Mouse (Mus musculus) left cerebral cortex, postnatal 25 days (tissue): ENCODE data around the gene Rbpjl. TPM values are rescaled to one million over a fixed set of nuclear protein-coding genes. Genes with fewer than 3 reads are reported as not detected.

ENCODE experiments used
- DNase-seq, 2 experiments: peaks; one replicate each; pipeline ENCODE4 v3.0.0; 2022; ENCODE audit warnings: low spot score in 2 of 2, mixed read lengths in 1 of 2
- intact Hi-C: fragments of 180-260 bp; cut with DNase I; formaldehyde crosslinking; loops from one replicate; pipeline ENCODE4 v1.15.1; 2025
- total RNA-seq, 2 experiments: library from RNA; stranded (reverse); gene quantifications; 2 replicates each; pipeline ENCODE4 v1.2.3; 2021

Rbpjl gene
- total RNA-seq, 2 experiments from 2014 or later, result 0.41 to 0.43 TPM

DNA sequence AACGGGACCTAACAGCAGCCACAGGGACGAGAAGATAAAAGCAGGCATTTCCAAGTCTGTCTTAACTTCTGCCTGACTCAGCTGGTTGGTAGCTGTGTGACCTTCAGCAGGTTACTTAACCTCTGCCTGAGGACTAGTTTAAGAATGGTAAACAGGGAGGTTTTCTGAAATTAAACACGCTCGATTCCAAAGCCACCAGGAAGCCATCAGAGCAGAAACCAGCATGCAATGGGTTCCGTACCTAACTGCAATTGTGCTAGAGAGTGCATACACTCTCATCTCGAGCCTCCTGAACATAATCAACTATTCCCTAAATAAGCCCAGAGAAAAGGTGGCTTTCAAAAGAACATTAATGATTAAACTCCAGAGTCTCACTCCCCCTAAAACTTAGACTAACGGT is 38.8 kb downstream of the Rbpjl start:
- no peak for DNase-seq
- intact Hi-C loops, result no loop called here

DNA sequence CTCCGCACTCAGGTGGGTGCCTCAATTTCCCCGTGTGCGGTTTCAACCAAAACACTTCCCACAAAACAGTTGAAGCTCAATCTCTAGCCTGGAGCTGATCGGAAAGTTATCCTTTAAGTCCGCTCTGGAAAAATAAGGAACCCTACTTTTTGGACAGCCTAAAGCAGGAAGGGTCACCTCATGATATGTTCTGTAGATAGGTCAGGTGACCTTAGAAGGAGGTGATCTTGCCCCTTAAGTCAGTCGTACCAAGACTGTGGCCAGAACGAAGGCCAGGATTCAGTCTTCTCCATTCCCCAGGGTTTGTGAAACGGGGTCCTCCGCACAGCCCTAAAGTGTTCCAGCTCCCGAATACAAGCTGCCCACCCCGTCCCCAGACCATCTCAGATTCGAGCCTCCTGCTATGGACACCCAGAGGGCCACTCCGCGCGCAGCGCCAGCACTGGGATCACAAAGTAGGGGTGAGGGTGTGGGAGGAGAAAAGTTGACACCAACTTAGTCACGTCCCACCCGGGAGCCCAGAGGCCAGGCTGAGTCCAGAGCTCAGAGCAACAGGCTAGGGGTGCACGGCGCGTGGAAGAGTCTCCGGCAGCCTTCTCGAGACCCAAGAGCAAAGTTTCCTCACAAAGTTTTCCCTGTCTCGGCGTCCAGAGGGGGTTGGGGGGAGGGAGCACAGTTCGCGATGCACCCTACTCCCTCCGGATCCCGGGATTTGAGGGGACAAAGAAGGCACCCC is 39.5 kb downstream of the Rbpjl start:
- intact Hi-C loops, result no loop called here
- DNase-seq, result no peak

DNA sequence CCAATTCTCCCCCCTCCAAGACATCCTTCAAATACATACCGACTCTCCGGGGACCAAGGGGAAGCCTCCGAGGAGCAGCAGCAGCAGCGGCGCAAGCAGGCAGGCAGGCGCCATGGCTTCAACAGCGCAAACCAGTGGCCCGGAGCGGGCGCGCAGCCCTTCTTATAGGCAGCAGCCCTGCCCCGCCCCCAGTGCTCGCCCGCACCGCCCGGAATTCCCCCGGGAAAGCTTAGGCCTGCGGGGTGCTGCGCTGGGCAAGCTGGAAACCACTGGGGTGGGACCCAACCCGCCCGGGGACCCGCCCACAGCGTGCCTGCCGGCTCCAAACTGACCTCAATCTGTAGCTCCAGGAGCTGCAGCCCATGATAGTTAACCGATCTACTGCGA is 40.1 kb downstream of the Rbpjl start:
- intact Hi-C loops, result no loop called here
- peak; percentile 65 to 71 for DNase-seq

DNA sequence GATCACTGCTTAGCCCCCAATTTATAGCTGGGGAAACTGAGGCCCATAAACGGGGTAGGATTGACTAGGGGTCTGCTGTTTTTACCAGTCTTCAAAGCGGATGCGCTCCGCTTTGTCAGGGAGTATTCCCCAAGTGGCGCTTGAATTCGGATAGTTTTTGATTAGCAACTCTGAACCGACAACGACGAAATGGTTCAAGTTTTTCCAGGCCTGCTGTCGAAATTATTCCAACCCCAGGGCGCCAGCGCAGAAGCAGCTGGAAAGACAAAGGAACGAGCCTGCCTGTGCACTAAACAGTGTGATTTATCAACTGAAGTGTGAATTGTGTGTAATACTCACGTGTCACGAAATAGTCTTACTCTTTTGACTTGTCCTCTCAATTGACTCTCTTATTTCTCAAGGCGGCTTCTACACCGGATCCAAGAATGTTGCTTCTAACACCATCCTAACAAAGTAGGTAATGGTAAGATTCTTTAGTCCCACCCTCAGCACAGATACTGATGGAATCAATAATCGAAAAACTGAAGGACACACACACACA is 40.6 kb downstream of the Rbpjl start, which contains the start of gene Sdc4:
Gene Sdc4 (minus strand): TSS at position 428 of the 541 bp plus-strand sequence.
- intact Hi-C loops, result no loop called here

DNA sequence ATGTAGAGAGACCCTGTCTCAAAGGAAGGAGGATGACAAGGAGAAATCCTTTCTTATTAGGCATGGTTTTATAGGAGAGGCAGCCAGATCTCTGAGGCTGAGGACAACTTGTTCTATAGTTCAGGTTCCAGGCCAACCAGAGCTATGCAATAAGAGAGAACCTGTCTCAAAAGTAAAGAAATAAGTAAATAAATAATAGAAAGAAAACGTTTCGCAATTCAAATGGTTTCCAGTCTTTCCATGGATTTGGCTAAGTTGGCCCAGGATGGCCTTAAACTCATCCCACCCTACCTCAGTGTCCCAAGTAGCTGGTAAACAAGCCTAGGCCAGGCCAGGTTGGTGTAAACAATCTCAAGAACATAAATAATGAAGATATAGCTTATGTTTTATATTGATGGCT is 41.8 kb downstream of the Rbpjl start:
- intact Hi-C loops, result no loop called here
- DNase-seq, result no peak

More for the DNA sequence above, 40.6 kb downstream of the Rbpjl start, which contains the start of gene Sdc4:
- DNase-seq, result no peak

DNA sequence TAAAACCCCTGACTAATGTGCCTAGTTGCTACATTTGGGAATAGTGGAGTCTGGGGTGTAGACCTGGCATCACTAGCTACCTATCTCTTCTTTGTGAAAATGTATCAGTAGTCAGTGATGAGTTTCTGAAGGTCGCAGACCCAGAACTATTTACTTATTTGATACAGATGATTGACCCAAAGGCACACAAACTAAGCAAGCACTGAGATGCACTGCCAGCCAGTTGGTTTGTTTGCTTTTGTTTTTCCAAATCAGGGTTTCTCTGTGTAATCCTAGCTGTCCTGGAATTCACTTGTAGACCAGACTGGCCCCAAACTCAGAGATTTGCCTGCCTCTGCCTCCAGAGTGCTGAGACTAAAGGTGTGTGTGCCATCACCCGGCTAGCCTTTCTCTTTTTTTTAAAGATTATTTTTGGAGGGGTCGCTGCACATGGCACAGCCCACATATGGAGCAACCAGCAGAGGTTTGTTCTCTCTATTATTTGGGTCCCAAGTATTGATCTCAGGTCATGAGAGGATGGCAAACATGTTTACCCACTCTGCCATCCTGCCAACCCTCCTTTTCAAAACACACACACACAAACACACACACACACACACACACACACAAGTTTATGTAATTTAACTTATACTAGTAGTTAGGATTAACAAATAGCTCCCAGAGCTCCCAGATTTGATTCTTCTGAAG is 42.6 kb downstream of the Rbpjl start:
- intact Hi-C loops, result no loop called here

DNA sequence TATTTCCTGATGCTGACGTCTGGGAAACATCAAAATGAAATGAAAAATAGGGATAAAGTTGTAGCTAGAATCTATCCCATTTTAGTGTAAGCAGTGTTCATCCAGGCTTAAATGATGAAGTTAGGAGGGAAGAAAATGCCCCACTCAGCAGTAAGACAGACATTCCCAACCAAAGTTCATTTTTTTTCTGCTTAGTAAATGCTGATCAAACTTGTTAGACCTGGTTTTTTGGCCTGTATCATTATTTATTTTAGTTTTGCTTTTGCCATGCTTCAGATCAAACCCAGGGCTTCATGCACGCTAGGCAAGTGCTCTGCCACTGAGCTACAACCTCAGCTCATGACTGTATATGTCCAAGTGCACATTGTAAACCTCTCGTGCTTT is 43.1 kb downstream of the Rbpjl start:
- intact Hi-C loops, result no loop called here
- DNase-seq, result no peak

More for the DNA sequence above, 42.6 kb downstream of the Rbpjl start:
- no peak for DNase-seq

DNA sequence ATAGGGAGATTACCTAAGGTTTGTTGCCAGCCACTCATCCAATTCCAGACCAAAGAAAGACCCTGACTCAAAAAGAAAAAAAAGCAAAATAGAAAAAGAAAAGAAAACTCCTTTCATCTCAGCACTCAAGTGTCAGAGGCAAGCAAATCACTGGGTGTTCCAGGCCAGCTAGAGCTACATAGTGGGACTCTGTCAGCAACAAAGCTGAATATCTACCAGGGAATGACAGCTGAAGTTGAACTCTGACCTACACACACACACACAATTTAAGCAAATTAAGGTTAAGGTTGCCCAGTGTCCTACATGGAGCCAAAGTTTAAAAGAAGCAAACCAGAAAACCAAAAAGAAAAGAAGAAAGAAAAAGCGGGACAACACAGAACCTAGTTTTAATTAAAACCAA is 45.2 kb downstream of the Rbpjl start:
- DNase-seq, result no peak
- intact Hi-C loops, result no loop called here

DNA sequence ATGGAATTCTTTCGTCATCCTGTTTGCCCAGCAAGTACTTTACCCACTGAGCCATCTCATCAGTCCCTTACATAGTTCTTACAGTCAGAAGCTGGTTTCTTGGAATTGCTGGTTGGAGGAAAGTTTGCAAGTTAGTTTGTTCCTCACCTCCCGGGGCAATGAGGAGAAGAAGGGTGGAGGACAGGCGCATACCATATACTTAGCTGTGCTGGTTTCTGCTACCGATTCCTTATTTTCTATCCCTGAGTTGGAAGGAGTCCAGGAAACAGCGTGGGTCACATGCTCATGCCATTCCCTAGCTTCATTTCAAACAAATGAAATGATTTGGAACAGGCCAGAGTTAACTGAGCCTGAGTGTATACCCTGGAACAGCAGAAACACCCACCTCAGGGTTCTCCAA is 46.0 kb downstream of the Rbpjl start:
- DNase-seq, result no peak
- intact Hi-C loops, result no loop called here

DNA sequence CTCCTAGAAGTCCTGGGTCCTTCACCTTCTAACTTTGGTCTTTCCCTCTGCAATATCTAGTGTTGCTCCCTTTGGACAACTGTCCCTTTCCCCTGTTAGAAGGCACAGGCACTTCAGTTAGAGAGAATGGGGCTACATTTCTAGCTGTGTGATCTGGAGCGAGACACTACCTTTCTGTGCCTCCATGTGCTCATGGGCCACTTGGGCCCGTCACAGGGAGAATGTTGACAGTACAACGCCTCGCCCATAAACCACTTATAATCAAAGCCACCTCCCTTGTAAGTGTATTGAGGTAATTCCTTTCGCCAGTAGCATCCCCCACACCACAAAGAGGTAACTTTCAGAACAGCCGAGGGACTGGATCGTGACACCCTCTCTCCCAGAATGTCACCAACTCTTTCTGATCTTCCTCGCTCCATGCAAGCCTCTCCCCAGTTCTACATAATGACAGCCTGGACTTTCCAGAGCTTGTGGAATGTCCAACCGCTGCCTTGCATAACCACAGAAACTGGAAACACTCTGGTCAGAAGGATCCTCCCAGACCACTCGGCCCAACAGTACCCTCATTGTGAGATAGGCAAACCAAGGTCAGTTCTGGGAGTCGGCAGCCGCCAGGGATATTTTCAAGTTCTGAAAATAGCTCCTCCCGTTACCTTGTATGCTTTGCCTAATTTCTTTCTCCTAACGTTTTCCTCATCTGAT is 46.6 kb downstream of the Rbpjl start:
- intact Hi-C loops, result no loop called here
- no peak for DNase-seq

DNA sequence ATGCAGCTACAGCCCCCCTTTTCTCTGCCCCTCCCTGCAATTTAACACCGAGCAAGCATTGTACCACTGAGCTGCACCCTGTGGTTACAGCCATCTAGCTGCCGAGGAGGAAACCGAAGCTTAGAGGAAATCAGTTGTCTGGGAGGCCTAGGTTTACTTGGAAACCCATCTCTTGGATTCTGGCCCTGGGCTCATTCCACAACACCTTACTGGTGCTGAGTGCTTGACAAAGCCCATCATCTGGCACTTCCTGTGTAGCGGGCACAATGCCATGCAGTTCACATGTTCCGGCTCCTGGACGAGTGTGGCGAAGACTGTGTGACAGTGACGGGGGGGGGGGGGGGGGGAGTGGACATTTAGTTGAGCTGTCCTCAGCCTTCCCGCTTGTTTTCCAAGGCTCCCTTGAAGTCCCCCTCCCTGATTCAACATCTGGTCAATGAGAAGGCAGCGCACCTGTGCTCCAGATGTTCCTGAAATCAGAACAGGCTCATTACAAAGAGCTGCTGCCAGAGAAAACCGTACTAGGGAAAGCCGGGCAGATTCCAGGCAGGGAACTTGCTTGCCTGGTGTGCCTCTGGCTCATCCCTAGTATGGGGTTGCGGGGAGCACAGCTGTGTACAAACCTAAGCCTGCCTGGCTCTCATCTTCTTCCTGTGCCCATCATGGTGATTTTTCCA is 49.2 kb downstream of the Rbpjl start:
- no peak for DNase-seq
- intact Hi-C loops, result no loop called here

DNA sequence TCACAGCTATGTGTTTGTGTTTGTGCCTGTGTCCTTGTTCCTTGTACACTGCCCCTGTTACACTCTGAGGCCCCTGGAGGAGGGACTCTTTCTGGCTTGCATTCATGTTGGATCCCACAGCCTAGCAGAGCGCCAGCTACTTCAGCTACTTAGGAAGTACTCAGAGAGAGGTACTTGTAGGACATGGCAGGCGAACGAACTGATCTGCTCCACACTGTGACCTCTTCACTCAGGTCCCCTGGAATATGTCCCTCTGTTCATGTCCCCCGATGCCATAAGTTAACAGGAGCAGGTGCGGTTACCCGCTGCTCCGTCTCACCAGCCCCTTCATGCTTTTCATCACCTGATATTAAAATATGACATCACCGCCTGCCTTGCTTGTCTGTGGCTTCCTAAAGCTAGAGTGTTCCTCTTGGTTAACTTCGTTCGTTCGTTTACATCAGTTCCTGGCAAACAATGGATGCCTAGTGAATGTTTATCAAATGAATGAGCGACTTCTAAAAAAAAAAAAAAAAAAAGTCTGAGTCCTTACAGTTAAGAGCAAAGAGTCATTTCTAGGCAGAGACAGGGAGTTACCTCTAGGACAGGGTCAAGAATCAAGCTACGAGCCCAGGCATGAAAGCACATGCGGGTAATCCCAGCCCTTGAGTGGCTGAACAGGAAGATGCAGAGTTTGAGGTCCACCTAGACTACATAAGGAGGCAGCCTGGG is 50.3 kb downstream of the Rbpjl start:
- DNase-seq, result no peak
- intact Hi-C loops, result no loop called here

DNA sequence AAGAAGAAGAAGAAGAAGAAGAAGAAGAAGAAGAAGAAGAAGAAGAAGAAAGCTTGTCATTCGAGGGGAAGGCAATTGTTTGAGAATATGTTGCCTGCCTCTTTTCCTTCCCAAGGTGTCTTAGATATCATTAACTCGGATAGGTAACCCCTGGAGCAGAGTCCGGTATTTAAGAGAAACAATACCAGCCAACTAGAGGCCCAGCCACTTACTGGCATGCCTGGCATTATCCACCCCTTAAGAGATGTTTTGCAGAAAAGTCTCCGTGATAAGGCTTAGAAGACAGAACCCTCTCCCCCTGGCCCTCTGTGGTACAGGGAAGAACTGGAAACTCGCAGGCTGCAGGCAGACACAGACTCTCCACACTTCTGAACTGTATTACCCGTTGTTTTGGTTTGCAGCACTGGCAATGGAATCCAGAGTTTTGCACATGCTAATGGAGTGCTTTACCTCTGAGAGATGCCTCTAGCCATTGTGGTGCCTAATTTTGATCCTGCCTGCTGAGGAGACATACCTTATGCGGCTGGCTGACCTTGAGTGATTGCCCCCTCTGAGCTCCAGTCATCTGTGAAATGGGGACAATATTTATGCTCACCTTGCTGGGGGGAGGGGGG is 51.1 kb downstream of the Rbpjl start:
- no peak for DNase-seq

DNA sequence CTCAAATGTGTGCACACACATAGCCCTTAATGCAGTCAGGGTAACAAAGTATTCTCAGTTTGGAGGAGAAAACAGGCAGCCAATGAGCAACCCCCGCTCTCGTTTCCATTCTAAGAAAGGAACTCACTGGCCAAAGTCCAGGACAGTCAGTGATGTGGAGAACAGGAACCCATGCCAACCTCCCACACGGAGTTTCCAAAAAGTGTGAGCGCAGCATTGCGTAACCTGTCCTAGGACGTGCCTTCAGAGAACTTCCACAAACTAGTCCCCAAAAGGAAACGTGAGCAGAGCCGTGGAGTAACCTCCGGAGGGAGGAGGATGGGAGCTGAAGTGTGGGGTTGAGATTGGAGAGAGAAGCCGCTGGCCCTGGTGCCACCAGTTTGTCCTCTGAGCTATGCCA is 51.9 kb downstream of the Rbpjl start:
- DNase-seq, result peak; percentile 82 to 97
- intact Hi-C loops, result loop anchor here (5.0 kb wide), 1 partner anchor 102 kb away; no protein-coding TSS in a partner anchor

More for the DNA sequence above, 51.1 kb downstream of the Rbpjl start:
- intact Hi-C loops, result no loop called here

DNA sequence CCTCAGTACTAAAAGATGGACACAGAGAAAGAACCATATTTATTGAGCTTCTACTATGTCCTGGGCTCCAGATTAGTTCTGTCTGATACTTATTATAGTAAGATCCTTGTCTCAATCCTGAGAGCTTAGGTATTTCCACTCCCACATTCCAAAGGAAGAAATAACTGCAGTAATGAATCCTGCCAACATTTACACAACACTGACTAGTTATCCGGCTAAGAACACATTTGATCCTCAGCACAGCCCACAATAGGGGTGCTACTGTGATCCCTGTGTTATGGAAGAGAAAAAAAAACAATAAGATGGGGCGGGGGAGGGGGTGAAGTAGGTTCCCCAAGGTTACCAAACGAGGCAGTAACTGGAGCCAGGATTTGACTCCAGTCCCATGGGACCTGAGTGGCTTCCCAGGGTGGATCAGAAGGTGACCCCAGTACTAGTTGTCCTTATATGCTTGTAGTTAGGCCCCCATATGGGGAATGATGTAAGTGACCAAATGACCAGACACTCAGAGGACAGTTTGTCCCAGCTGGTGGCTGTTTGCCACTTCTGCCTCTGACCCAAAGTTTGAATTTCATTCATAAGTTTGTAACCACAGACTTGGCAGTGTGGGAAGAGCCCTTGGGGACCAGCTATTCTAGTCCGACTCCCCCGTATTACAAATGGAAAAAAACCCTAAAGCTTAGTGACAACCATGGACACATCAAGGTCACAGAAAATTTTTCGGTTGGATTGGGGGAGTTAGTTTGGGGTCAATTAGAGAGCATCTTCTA is 52.7 kb downstream of the Rbpjl start:
- intact Hi-C loops, result loop anchor here (2.0 to 5.0 kb wide), 2 partner anchors 39 to 102 kb away; no protein-coding TSS in a partner anchor

DNA sequence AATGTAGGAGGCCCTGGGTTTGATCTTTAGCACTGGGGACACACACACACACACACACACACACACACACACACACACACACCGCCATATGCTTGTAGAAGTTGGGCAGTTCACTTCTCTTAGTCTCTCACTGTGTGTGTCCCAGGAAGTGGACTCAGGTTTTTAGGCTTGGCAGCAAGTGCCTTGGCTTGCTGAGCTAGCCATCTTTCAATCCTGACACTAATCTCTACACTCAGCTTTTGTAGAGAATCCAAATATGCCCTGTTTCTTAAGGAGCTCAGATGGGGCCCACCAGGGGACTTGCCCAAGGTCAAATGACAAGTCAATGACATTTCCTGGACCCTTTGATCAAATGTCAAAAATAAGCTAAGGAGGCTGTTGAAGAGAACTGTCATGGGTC is 53.5 kb downstream of the Rbpjl start:
- intact Hi-C loops, result loop anchor here (2.0 to 5.0 kb wide), 2 partner anchors 40 to 101 kb away; no protein-coding TSS in a partner anchor
- DNase-seq, result no peak

More for the DNA sequence above, 52.7 kb downstream of the Rbpjl start:
- no peak for DNase-seq

DNA sequence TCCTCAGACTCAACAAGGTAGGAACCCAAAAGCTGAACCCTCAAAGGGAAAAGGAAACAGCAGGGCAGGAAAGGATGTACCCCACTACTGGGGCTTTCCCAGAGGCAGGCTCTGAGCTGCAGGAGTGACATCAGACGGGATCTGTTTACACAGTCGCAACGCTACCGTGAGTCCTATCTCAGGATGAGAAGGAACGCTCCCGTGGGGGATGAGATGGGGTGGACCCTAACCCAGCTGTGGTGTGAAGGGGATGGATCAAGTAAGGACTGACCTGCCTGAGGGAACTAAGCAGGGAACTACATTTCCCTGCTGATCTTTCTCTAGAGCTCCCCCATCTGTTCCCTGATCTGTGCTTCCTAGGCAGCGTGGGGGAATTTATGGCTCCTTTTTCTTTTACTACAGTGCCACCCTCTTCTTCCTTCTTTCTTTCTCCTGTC is 53.9 kb downstream of the Rbpjl start, which contains the start of gene Sys1:
Gene Sys1 (plus strand): TSS at position 101 of the 437 bp plus-strand sequence.
- intact Hi-C loops, result loop anchor here (2.0 to 5.0 kb wide), 2 partner anchors 40 to 100 kb away; no protein-coding TSS in a partner anchor

More for the DNA sequence above, 53.9 kb downstream of the Rbpjl start, which contains the start of gene Sys1:
- peak; percentile 53 to 66 for DNase-seq
